Mouse (Mus musculus) brain, embryonic 14.5 days (tissue): Measurements from ENCODE around the gene Phlda1.

ENCODE experiments used
- CTCF ChIP-seq: fragments of 200-500 bp; IDR thresholded peaks from 2 replicates; pipeline ENCODE4 v1.5.1; 2012; ENCODE audit warnings: inconsistent platforms, mild to moderate bottlenecking, moderate library complexity, borderline replicate concordance; ENCODE audit not compliant: insufficient read depth, insufficient read length; ENCODE audit errors: extremely low read depth
- POLR2A ChIP-seq: fragments of 200-500 bp; IDR thresholded peaks from 2 replicates; pipeline ENCODE4 v1.6.1; 2012; ENCODE audit warnings: mild to moderate bottlenecking, inconsistent platforms, borderline replicate concordance; ENCODE audit not compliant: poor library complexity, insufficient read depth, insufficient read length, severe bottlenecking; ENCODE audit errors: extremely low read depth

- TF ChIP-seq CTCF = no peak
- TF ChIP-seq POLR2A = no peak
Observed at GRCm38 (mm10) chr10:111482654-111483053, 23.4 kb upstream of the Phlda1 start.
